Mouse (Mus musculus): ENCODE results near the gene Gspt1. TPM values are rescaled to one million over a fixed set of nuclear protein-coding genes. Genes with fewer than 3 reads are reported as not detected.

Gene Gspt1
- polyA plus RNA-seq, 1 experiment from 2014 or later: 58.5 TPM

DNA sequence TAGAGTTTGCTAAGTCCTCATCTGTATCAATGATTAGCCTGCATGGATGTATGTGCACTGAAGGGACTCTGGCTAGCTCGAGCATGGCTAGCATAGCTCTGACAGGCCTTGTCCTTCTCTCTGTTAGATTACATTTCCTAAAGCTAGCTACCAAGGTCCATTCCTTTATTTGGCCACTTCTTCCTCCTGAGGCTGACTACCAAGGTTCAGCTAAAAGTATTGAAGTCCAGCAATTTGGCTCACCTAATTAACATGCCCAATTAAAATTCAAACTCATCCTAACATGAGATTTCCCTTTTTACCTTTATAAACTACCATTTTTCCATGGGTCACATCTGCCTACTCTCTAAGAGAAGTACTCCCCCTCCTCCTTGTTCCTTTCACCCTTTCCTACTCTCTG is 11.7 kb downstream of the Gspt1 start:
- ATAC-seq (ENCODE audit: low FRiP score) (no peak), DNase-seq (ENCODE audit: low spot score) (no peak)
- no peaks in the 10 kb centered on the region for H3K4me1 ChIP-seq (replicated peaks; ENCODE audit: control insufficient read depth, insufficient read depth, low read length)
- H3K9me3 ChIP-seq (ENCODE audit: control insufficient read depth, low read length): no peaks in the 10 kb centered on the region
- no peak overlapping the region for H3K9ac ChIP-seq
- H3K27me3 ChIP-seq (ENCODE audit: control insufficient read depth, insufficient read depth, low read length): no peaks in the 10 kb centered on the region
- no peak overlapping the region for H3K4me3 ChIP-seq (replicated peaks; ENCODE audit: low read length)
- H3K27ac ChIP-seq: no peak overlapping the region
- no peak overlapping the region for H3K4me2 ChIP-seq (replicated peaks)
- 93% methylated on average over 1 of the region's 1 CpGs for WGBS
- peaks cover 15% of the 10 kb centered on the region for H3K36me3 ChIP-seq (replicated peaks; ENCODE audit: control insufficient read depth, insufficient read depth)

DNA sequence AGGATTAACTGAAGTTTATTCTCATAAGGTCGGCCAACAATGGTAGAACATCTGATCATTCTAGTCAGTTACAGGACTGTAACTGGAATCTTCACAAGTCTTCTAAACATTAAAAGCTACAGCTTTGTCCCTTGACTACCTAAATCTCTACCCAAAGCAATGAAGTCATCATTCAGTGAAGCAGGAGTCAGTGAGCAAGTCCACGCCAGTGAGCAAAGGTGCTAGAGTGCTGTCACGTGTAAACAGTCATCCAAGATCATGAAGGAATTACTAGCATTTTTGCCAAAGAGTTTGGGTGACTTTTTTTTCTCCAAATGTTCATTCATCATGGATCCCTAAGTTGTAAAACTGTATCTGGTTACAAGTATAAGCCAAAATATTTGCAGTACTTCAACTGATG is 36.3 kb downstream of the Gspt1 start:
- H3K36me3 ChIP-seq (replicated peaks; ENCODE audit: control insufficient read depth, insufficient read depth): peaks cover 64% of the 10 kb centered on the region
- no peak overlapping the region for H3K4me2 ChIP-seq (replicated peaks)
- no peak overlapping the region for H3K9ac ChIP-seq
- H3K9me3 ChIP-seq (ENCODE audit: control insufficient read depth, low read length): no peaks in the 10 kb centered on the region
- no peaks in the 10 kb centered on the region for H3K4me1 ChIP-seq (replicated peaks; ENCODE audit: control insufficient read depth, insufficient read depth, low read length)
- WGBS: 93% methylated on average over 3 of the region's 3 CpGs
- DNase-seq (ENCODE audit: low spot score): no peak
- no peak overlapping the region for H3K4me3 ChIP-seq (replicated peaks; ENCODE audit: low read length)
- H3K27ac ChIP-seq: no peak overlapping the region
- no peaks in the 10 kb centered on the region for H3K27me3 ChIP-seq (ENCODE audit: control insufficient read depth, insufficient read depth, low read length)
- ATAC-seq (ENCODE audit: low FRiP score): no peak

DNA sequence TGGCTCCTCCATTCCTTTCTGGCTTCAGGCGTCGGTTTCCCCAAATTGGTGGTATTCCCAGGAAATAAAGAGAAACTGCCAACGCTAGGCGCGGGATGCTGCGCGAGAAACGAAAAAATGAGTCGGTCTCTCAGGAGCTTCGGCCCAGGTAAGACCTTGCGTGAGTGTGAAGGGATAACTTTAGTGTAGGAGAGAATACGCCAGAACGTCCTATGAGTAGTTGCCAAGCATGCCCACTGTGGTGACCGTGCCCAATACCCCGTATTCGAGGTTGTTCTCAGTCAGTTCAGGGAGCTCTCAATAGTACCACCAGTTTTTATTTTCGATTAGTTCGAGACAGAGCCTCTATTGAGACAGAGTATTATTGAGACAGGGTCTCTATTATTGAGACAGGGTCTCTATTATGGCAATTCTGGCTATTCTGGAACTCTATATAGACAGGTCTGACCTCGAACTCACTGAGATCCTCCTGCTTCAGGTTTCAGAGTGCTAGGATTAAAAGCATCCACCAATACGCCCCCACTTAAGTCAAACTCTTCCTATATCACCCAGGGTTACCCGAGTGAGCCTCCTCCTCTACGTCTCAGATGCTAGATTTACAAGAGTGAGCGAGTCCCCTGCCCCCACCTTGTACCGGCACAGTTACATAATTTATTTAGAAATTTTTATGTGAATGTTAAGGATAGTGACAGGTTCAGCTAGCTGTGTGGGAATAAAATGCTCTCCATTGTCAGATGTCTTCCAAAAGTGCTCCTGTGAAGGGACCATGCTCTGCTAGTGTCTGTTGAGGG is 50.3 kb downstream of the Gspt1 start:
- Histone ChIP-seq H3K4me1 (replicated peaks; ENCODE audit: control insufficient read depth, insufficient read depth, low read length) (peaks cover 26% of the 10 kb centered on the region), H3K36me3 (replicated peaks; ENCODE audit: control insufficient read depth, insufficient read depth) (peaks cover 45% of the 10 kb centered on the region), H3K27ac (peak overlapping the region; percentile 56; the same call in 1 of the 2 replicates), H3K9me3 (ENCODE audit: control insufficient read depth, low read length) (no peaks in the 10 kb centered on the region), H3K27me3 (ENCODE audit: control insufficient read depth, insufficient read depth, low read length) (no peaks in the 10 kb centered on the region), H3K4me3 (replicated peaks; ENCODE audit: low read length) (peak overlapping the region; percentile 85), H3K4me2 (replicated peaks) (peak overlapping the region; percentile 61), H3K9ac (peak overlapping the region; percentile 82)
- DNase-seq (ENCODE audit: low spot score) (no peak), ATAC-seq (ENCODE audit: low FRiP score) (peak; percentile 49; the same call in 1 of the 2 replicates)
- 12% methylated on average over 24 of the region's 24 CpGs for WGBS

DNA sequence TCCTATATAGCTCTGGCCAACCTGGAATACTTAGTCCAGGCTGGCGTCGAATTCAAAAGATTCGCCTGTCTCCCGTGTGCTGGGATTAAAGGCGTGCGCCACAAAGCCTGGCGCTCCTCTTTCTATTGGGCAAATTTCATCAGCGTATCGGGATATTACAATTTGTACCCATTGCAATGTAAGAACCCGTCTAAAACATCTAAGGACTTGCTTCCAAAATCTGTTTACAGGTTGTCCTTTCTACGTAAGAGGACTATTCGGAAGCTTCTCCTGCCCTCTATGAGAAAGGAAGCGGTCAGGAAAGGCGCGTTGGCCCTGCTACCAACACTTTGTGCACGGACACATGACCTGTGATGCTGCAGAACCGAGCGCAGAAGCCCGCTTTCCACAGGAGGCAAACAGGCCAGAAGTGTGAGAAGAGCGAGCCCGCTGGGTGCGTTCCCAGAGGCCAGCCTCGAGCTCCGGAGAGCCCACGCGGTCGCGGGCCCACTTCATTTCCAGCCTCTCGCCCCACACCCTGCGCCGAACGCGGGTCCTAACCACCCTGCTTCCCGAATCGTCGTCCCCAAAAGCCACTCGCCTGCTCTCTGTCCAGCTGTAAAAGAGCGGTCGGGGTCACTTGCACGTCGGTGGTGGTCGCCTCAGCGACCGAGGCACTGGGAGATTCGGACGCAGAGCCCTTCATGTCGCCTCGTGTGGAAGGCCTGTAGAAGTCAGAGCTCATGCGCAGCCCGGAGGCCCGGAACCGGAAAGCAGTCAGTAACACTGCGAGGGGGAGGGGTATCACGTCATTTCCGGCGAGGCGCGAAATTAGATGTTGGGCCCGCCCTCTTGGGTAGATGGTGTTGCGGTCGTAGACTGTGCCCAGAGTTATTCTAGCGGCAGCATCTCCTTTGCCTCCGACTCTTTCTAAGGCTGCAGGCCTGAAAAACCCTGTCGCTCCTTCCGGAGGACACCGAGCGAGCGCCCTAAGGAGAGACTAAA is 51.3 kb downstream of the Gspt1 start, which contains the start of gene Rsl1d1:
Rsl1d1 (minus strand) TSS at position 761 of the 984 bp plus-strand sequence.
- DNase-seq (ENCODE audit: low spot score): peak; percentile 99
- ATAC-seq (ENCODE audit: low FRiP score): peak; percentile 98
- WGBS: under 1% methylated on average over 68 of the region's 68 CpGs
- Histone ChIP-seq H3K4me2 (replicated peaks) (peak within 1 kb of the TSS; percentile 61), H3K27ac (peak within 1 kb of the TSS; percentile 75), H3K36me3 (replicated peaks; ENCODE audit: control insufficient read depth, insufficient read depth) (peaks cover 47% of the 10 kb centered on the region), H3K27me3 (ENCODE audit: control insufficient read depth, insufficient read depth, low read length) (no peaks in the 10 kb centered on the region), H3K4me3 (replicated peaks; ENCODE audit: low read length) (peak within 1 kb of the TSS; percentile 85), H3K4me1 (replicated peaks; ENCODE audit: control insufficient read depth, insufficient read depth, low read length) (peaks cover 26% of the 10 kb centered on the region), H3K9me3 (ENCODE audit: control insufficient read depth, low read length) (no peaks in the 10 kb centered on the region), H3K9ac (peak within 1 kb of the TSS; percentile 82)

DNA sequence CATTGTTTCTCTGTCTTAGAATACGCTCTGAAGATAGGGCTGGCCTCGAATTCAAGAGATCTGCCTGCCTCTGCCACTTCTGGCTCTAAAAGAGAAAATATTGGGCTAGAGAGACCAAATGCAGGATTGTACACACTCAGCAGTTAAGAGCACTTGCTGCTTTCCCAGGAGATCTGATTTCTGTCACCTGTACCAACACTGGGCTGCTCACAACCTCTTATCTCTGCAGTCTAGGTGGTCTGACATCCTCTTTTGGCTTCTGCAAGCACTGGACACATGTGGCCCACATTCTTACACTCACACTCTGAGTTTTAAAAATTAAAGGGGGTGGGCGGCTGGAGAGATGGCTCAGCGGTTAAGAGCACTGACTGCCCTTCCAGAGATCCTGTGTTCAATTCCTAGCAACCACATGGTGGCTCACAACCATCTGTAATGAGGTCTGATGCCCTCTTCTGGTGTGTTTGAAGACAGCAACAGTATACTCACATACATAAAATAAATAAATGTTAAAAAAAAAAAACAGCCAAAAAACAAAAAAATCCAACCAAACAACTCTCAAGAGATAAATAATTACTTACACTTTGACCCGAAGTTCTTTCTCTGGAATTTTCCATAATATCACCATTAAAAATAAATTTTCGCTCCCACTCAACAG is 52.3 kb downstream of the Gspt1 start:
- no peaks in the 10 kb centered on the region for H3K9me3 ChIP-seq (ENCODE audit: control insufficient read depth, low read length)
- H3K36me3 ChIP-seq (replicated peaks; ENCODE audit: control insufficient read depth, insufficient read depth): peaks cover 48% of the 10 kb centered on the region
- no peaks in the 10 kb centered on the region for H3K27me3 ChIP-seq (ENCODE audit: control insufficient read depth, insufficient read depth, low read length)
- peak overlapping the region; percentile 61 for H3K4me2 ChIP-seq (replicated peaks)
- ATAC-seq (ENCODE audit: low FRiP score) (no peak), DNase-seq (ENCODE audit: low spot score) (no peak)
- H3K9ac ChIP-seq: peak overlapping the region; percentile 82
- WGBS: 75% methylated on average over 6 of the region's 6 CpGs
- no peak overlapping the region for H3K27ac ChIP-seq
- peak overlapping the region; percentile 85 for H3K4me3 ChIP-seq (replicated peaks; ENCODE audit: low read length)
- H3K4me1 ChIP-seq (replicated peaks; ENCODE audit: control insufficient read depth, insufficient read depth, low read length): peaks cover 26% of the 10 kb centered on the region

DNA sequence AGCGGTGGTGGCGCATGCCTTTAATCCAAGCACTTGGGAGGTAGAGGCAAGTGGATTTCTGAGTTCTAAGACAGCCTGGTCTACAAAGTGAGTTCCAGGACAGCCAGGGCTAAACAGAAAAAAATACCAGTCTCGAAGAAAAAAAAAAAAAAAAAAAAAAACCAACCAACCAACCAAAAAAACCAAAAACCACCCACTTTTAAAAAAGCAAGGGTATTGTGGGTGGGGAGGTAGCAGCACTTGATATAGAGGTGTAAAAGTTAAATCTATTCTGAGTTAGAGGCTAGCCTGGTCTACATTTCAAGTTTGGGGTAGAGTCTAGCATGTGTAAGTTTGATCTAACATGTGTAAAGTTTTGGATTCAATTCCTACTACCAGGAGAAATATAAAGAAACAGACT is 53.9 kb downstream of the Gspt1 start:
- no peak for ATAC-seq (ENCODE audit: low FRiP score)
- H3K36me3 ChIP-seq (replicated peaks; ENCODE audit: control insufficient read depth, insufficient read depth): peaks cover 64% of the 10 kb centered on the region
- H3K9ac ChIP-seq: no peak overlapping the region
- no peaks in the 10 kb centered on the region for H3K27me3 ChIP-seq (ENCODE audit: control insufficient read depth, insufficient read depth, low read length)
- peaks cover 26% of the 10 kb centered on the region for H3K4me1 ChIP-seq (replicated peaks; ENCODE audit: control insufficient read depth, insufficient read depth, low read length)
- no peak overlapping the region for H3K4me2 ChIP-seq (replicated peaks)
- DNase-seq (ENCODE audit: low spot score): no peak
- H3K4me3 ChIP-seq (replicated peaks; ENCODE audit: low read length): no peak overlapping the region
- H3K27ac ChIP-seq: no peak overlapping the region
- no peaks in the 10 kb centered on the region for H3K9me3 ChIP-seq (ENCODE audit: control insufficient read depth, low read length)
- 97% methylated on average over 3 of the region's 3 CpGs for WGBS

DNA sequence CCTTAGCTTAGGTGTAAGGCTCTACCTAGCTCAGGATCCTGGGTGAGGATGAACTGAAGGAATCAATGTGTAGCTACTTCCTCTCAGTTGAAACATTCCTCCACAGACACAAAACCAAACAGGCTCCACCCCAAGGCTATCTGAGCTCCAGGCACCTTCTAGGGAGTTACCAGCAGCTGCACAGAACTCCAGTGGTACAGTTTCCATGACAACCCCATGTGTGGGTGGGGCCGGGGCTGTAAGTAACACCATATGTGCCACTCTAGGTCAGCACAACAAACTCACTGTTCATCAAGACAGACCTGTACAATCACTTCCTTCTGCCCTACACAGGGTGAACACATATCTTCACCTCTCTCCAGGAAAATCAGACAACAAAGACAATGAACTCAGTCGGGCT is 55.7 kb downstream of the Gspt1 start:
- whole genome bisulfite sequencing: 81% methylated on average over 2 of the region's 2 CpGs

DNA sequence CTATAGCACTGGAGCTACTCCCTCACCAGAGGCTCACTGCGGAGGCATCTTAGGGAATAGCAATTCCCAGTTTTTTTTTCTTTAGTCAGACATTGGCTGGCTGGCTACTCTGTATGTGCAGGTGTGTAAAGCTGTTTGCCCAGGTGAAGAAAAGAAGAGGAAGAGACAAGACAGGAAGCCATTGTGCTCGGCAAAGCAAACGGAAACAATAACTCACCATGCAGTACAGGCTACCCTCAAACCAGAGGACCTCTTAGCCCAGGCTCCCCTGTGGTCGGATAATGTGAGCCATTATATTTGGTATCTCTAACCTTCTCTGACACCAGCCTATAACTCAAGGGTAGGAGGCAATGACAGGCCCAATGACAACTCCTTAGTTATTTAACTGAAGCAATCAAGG is 57.1 kb downstream of the Gspt1 start:
- no peaks in the 10 kb centered on the region for H3K9me3 ChIP-seq (ENCODE audit: control insufficient read depth, low read length)
- WGBS: 86% methylated on average over 4 of the region's 4 CpGs
- no peak overlapping the region for H3K27ac ChIP-seq
- H3K36me3 ChIP-seq (replicated peaks; ENCODE audit: control insufficient read depth, insufficient read depth): peaks cover 96% of the 10 kb centered on the region
- no peaks in the 10 kb centered on the region for H3K27me3 ChIP-seq (ENCODE audit: control insufficient read depth, insufficient read depth, low read length)
- no peak overlapping the region for H3K4me3 ChIP-seq (replicated peaks; ENCODE audit: low read length)
- DNase-seq (ENCODE audit: low spot score): no peak
- H3K9ac ChIP-seq: no peak overlapping the region
- ATAC-seq (ENCODE audit: low FRiP score): no peak
- peaks cover 9% of the 10 kb centered on the region for H3K4me1 ChIP-seq (replicated peaks; ENCODE audit: control insufficient read depth, insufficient read depth, low read length)
- H3K4me2 ChIP-seq (replicated peaks): no peak overlapping the region

More for the DNA sequence above, 55.7 kb downstream of the Gspt1 start:
- no peak for DNase-seq (ENCODE audit: low spot score)
- Histone ChIP-seq H3K4me1 (replicated peaks; ENCODE audit: control insufficient read depth, insufficient read depth, low read length) (peaks cover 9% of the 10 kb centered on the region), H3K36me3 (replicated peaks; ENCODE audit: control insufficient read depth, insufficient read depth) (peaks cover 82% of the 10 kb centered on the region), H3K4me3 (replicated peaks; ENCODE audit: low read length) (no peak overlapping the region), H3K27ac (no peak overlapping the region), H3K4me2 (replicated peaks) (no peak overlapping the region), H3K9me3 (ENCODE audit: control insufficient read depth, low read length) (no peaks in the 10 kb centered on the region), H3K9ac (no peak overlapping the region), H3K27me3 (ENCODE audit: control insufficient read depth, insufficient read depth, low read length) (no peaks in the 10 kb centered on the region)
- no peak for ATAC-seq (ENCODE audit: low FRiP score)

DNA sequence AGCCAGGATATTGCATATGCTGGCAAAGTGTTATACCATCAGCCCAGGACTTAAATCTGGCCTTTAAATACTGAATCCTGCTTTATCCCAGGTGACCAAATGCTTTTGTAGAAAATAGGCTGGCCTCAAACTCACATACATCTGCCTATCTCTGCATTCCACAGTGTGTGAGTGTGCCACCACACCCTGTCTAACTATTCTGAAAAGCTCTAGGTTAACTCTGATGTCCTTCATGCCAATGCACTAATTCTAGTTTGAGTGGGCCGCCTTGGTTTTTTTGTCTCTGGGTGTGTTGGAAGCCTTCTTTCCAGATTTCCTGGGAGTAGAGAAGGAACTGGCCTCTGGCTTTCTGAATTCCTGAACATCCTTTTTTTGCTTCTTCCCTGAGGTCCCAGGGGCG is 60.9 kb downstream of the Gspt1 start:
- Histone ChIP-seq H3K4me1 (replicated peaks; ENCODE audit: control insufficient read depth, insufficient read depth, low read length) (no peaks in the 10 kb centered on the region), H3K27me3 (ENCODE audit: control insufficient read depth, insufficient read depth, low read length) (no peaks in the 10 kb centered on the region), H3K36me3 (replicated peaks; ENCODE audit: control insufficient read depth, insufficient read depth) (peaks cover 70% of the 10 kb centered on the region), H3K4me2 (replicated peaks) (no peak overlapping the region), H3K9ac (no peak overlapping the region), H3K27ac (no peak overlapping the region), H3K9me3 (ENCODE audit: control insufficient read depth, low read length) (no peaks in the 10 kb centered on the region), H3K4me3 (replicated peaks; ENCODE audit: low read length) (no peak overlapping the region)
- WGBS: 94% methylated on average over 2 of the region's 2 CpGs
- DNase-seq (ENCODE audit: low spot score): no peak
- no peak for ATAC-seq (ENCODE audit: low FRiP score)
